Mouse (Mus musculus): ENCODE results near the gene Elovl1. TPM values are rescaled to one million over a fixed set of nuclear protein-coding genes. Genes with fewer than 3 reads are reported as not detected.

Elovl1 gene
- 38.6 and 43.5 TPM in 2 replicates for polyA plus RNA-seq (2014; fragmentation: Nextera tagmentation; extraction: Ambion mirVana)

GRCm38 (mm10) chr4:118427768-118428451 lies at the start of gene Elovl1:
Gene Elovl1, plus strand, starts transcription at chr4:118428093.
- Histone ChIP-seq H3K27me3 (ENCODE audit: control insufficient read depth, insufficient read depth, low read length) (no peaks in the 10 kb centered on the region), H3K9me3 (replicated peaks; ENCODE audit: control insufficient read depth, low read length) (no peaks in the 10 kb centered on the region), H3K4me2 (ENCODE audit: low read depth, low read length) (peak within 1 kb of the TSS; percentile 86), H3K4me3 (ENCODE audit: low read depth, low read length) (peak within 1 kb of the TSS; percentile 66), H3K36me3 (replicated peaks; ENCODE audit: control insufficient read depth, insufficient read depth, low read depth, low read length) (peaks cover 6% of the 10 kb centered on the region; the same call in 1 of the 2 replicates), H3K4me1 (ENCODE audit: control insufficient read depth, insufficient read depth, low read length) (no peaks in the 10 kb centered on the region), H3K27ac (replicated peaks; ENCODE audit: low read depth, low read length) (0 out of 2 replicates have a peak within 1 kb of the TSS, but pooled peaks have one; percentile 62), H3K9ac (replicated peaks; ENCODE audit: low read length) (peak within 1 kb of the TSS; percentile 77)
- ATAC-seq (replicated peaks; ENCODE audit: insufficient number of reproducible peaks, low FRiP score, low TSS enrichment, low read depth) (peak; percentile 96), DNase-seq (ENCODE audit: low spot score) (peak; percentile 86)
- whole genome bisulfite sequencing = under 1% methylated on average over 29 of the region's 31 CpGs

- Histone ChIP-seq H3K9me3 (replicated peaks; ENCODE audit: control insufficient read depth, low read length) (no peaks in the 10 kb centered on the region), H3K27me3 (ENCODE audit: control insufficient read depth, insufficient read depth, low read length) (no peaks in the 10 kb centered on the region), H3K4me2 (ENCODE audit: low read depth, low read length) (no peak overlapping the region), H3K27ac (replicated peaks; ENCODE audit: low read depth, low read length) (no peak overlapping the region), H3K9ac (replicated peaks; ENCODE audit: low read length) (no peak overlapping the region), H3K4me3 (ENCODE audit: low read depth, low read length) (no peak overlapping the region), H3K4me1 (ENCODE audit: control insufficient read depth, insufficient read depth, low read length) (no peaks in the 10 kb centered on the region), H3K36me3 (replicated peaks; ENCODE audit: control insufficient read depth, insufficient read depth, low read depth, low read length) (peaks cover 14% of the 10 kb centered on the region)
- no peak for DNase-seq (ENCODE audit: low spot score)
- ATAC-seq (replicated peaks; ENCODE audit: insufficient number of reproducible peaks, low FRiP score, low TSS enrichment, low read depth) = no peak
- 94% methylated on average over 7 of the region's 7 CpGs for WGBS
Measured at GRCm38 (mm10) chr4:118383271-118383670, 44.6 kb upstream of the Elovl1 start.

- Histone ChIP-seq H3K9ac (replicated peaks; ENCODE audit: low read length) (no peak overlapping the region), H3K27me3 (ENCODE audit: control insufficient read depth, insufficient read depth, low read length) (no peaks in the 10 kb centered on the region), H3K4me3 (ENCODE audit: low read depth, low read length) (no peak overlapping the region), H3K4me1 (ENCODE audit: control insufficient read depth, insufficient read depth, low read length) (no peaks in the 10 kb centered on the region), H3K9me3 (replicated peaks; ENCODE audit: control insufficient read depth, low read length) (no peaks in the 10 kb centered on the region), H3K27ac (replicated peaks; ENCODE audit: low read depth, low read length) (no peak overlapping the region), H3K36me3 (replicated peaks; ENCODE audit: control insufficient read depth, insufficient read depth, low read depth, low read length) (peaks cover 14% of the 10 kb centered on the region), H3K4me2 (ENCODE audit: low read depth, low read length) (no peak overlapping the region)
- DNase-seq (ENCODE audit: low spot score) (no peak), ATAC-seq (replicated peaks; ENCODE audit: insufficient number of reproducible peaks, low FRiP score, low TSS enrichment, low read depth) (no peak)
- WGBS = 97% methylated on average over 8 of the region's 8 CpGs
Measured at GRCm38 (mm10) chr4:118387316-118387715, 40.6 kb upstream of the Elovl1 start.

- Histone ChIP-seq H3K27me3 (ENCODE audit: control insufficient read depth, insufficient read depth, low read length) (no peaks in the 10 kb centered on the region), H3K36me3 (replicated peaks; ENCODE audit: control insufficient read depth, insufficient read depth, low read depth, low read length) (peaks cover 9% of the 10 kb centered on the region), H3K4me3 (ENCODE audit: low read depth, low read length) (no peak overlapping the region), H3K27ac (replicated peaks; ENCODE audit: low read depth, low read length) (no peak overlapping the region), H3K9ac (replicated peaks; ENCODE audit: low read length) (no peak overlapping the region), H3K4me1 (ENCODE audit: control insufficient read depth, insufficient read depth, low read length) (no peaks in the 10 kb centered on the region), H3K4me2 (ENCODE audit: low read depth, low read length) (no peak overlapping the region), H3K9me3 (replicated peaks; ENCODE audit: control insufficient read depth, low read length) (no peaks in the 10 kb centered on the region)
- DNase-seq (ENCODE audit: low spot score) (no peak), ATAC-seq (replicated peaks; ENCODE audit: insufficient number of reproducible peaks, low FRiP score, low TSS enrichment, low read depth) (no peak)
- 91% methylated on average over 11 of the region's 11 CpGs for whole genome bisulfite sequencing
Measured at GRCm38 (mm10) chr4:118390146-118390545, 37.7 kb upstream of the Elovl1 start.

- H3K9ac ChIP-seq (replicated peaks; ENCODE audit: low read length) = no peak overlapping the region
- ATAC-seq (replicated peaks; ENCODE audit: insufficient number of reproducible peaks, low FRiP score, low TSS enrichment, low read depth) (no peak), DNase-seq (ENCODE audit: low spot score) (no peak)
- no peaks in the 10 kb centered on the region for H3K27me3 ChIP-seq (ENCODE audit: control insufficient read depth, insufficient read depth, low read length)
- H3K36me3 ChIP-seq (replicated peaks; ENCODE audit: control insufficient read depth, insufficient read depth, low read depth, low read length) = peaks cover 8% of the 10 kb centered on the region
- no peak overlapping the region for H3K4me3 ChIP-seq (ENCODE audit: low read depth, low read length)
- no peak overlapping the region for H3K27ac ChIP-seq (replicated peaks; ENCODE audit: low read depth, low read length)
- no peak overlapping the region for H3K4me2 ChIP-seq (ENCODE audit: low read depth, low read length)
- no peaks in the 10 kb centered on the region for H3K4me1 ChIP-seq (ENCODE audit: control insufficient read depth, insufficient read depth, low read length)
- WGBS = 92% methylated on average over 6 of the region's 6 CpGs
- no peaks in the 10 kb centered on the region for H3K9me3 ChIP-seq (replicated peaks; ENCODE audit: control insufficient read depth, low read length)
Measured at GRCm38 (mm10) chr4:118394505-118394904, 33.4 kb upstream of the Elovl1 start.

- no peak overlapping the region for H3K4me2 ChIP-seq (ENCODE audit: low read depth, low read length)
- no peaks in the 10 kb centered on the region for H3K9me3 ChIP-seq (replicated peaks; ENCODE audit: control insufficient read depth, low read length)
- no peak overlapping the region for H3K27ac ChIP-seq (replicated peaks; ENCODE audit: low read depth, low read length)
- DNase-seq (ENCODE audit: low spot score) = no peak
- no peaks in the 10 kb centered on the region for H3K4me1 ChIP-seq (ENCODE audit: control insufficient read depth, insufficient read depth, low read length)
- 88% methylated on average over 4 of the region's 4 CpGs for WGBS
- no peak for ATAC-seq (replicated peaks; ENCODE audit: insufficient number of reproducible peaks, low FRiP score, low TSS enrichment, low read depth)
- no peaks in the 10 kb centered on the region for H3K27me3 ChIP-seq (ENCODE audit: control insufficient read depth, insufficient read depth, low read length)
- no peak overlapping the region for H3K9ac ChIP-seq (replicated peaks; ENCODE audit: low read length)
- H3K36me3 ChIP-seq (replicated peaks; ENCODE audit: control insufficient read depth, insufficient read depth, low read depth, low read length) = peaks cover 8% of the 10 kb centered on the region
- no peak overlapping the region for H3K4me3 ChIP-seq (ENCODE audit: low read depth, low read length)
Measured at GRCm38 (mm10) chr4:118395289-118395688, 32.6 kb upstream of the Elovl1 start.

- 59% methylated on average over 3 of the region's 3 CpGs for WGBS
- Histone ChIP-seq H3K36me3 (replicated peaks; ENCODE audit: control insufficient read depth, insufficient read depth, low read depth, low read length) (peaks cover 8% of the 10 kb centered on the region), H3K4me3 (ENCODE audit: low read depth, low read length) (no peak overlapping the region)
Measured at GRCm38 (mm10) chr4:118396433-118396832, 31.5 kb upstream of the Elovl1 start.

GRCm38 (mm10) chr4:118398400-118398799 lies 29.5 kb upstream of the Elovl1 start:
- no peak for ATAC-seq (replicated peaks; ENCODE audit: insufficient number of reproducible peaks, low FRiP score, low TSS enrichment, low read depth)
- peaks cover 8% of the 10 kb centered on the region for H3K36me3 ChIP-seq (replicated peaks; ENCODE audit: control insufficient read depth, insufficient read depth, low read depth, low read length)
- H3K27me3 ChIP-seq (ENCODE audit: control insufficient read depth, insufficient read depth, low read length) = no peaks in the 10 kb centered on the region
- no peaks in the 10 kb centered on the region for H3K9me3 ChIP-seq (replicated peaks; ENCODE audit: control insufficient read depth, low read length)
- no peak overlapping the region for H3K4me2 ChIP-seq (ENCODE audit: low read depth, low read length)
- no peak for DNase-seq (ENCODE audit: low spot score)
- H3K9ac ChIP-seq (replicated peaks; ENCODE audit: low read length) = no peak overlapping the region
- no peak overlapping the region for H3K27ac ChIP-seq (replicated peaks; ENCODE audit: low read depth, low read length)
- H3K4me1 ChIP-seq (ENCODE audit: control insufficient read depth, insufficient read depth, low read length) = no peaks in the 10 kb centered on the region
- WGBS = 91% methylated on average over 6 of the region's 6 CpGs
- no peak overlapping the region for H3K4me3 ChIP-seq (ENCODE audit: low read depth, low read length)

More at GRCm38 (mm10) chr4:118396433-118396832, 31.5 kb upstream of the Elovl1 start:
- DNase-seq (ENCODE audit: low spot score) = no peak
- Histone ChIP-seq H3K9ac (replicated peaks; ENCODE audit: low read length) (no peak overlapping the region), H3K4me1 (ENCODE audit: control insufficient read depth, insufficient read depth, low read length) (no peaks in the 10 kb centered on the region), H3K4me2 (ENCODE audit: low read depth, low read length) (no peak overlapping the region), H3K9me3 (replicated peaks; ENCODE audit: control insufficient read depth, low read length) (no peaks in the 10 kb centered on the region), H3K27me3 (ENCODE audit: control insufficient read depth, insufficient read depth, low read length) (no peaks in the 10 kb centered on the region), H3K27ac (replicated peaks; ENCODE audit: low read depth, low read length) (no peak overlapping the region)
- ATAC-seq (replicated peaks; ENCODE audit: insufficient number of reproducible peaks, low FRiP score, low TSS enrichment, low read depth) = no peak
